Mouse (Mus musculus) CH12.LX (cell line): Measurements from ENCODE around the gene Scgb1a1. TPM values are rescaled to one million over a fixed set of nuclear protein-coding genes. Genes with fewer than 3 reads are reported as not detected.

Experiments
- DNase-seq: peaks from one replicate; pipeline ENCODE4 v3.0.0-alpha.2; 2013; ENCODE audit errors: extremely low read depth
- H3K27ac ChIP-seq: 2 replicates; pipeline ENCODE4 v1.5.1; 2012; ENCODE audit warnings: low read depth, mild to moderate bottlenecking, control low read depth, moderate library complexity; ENCODE audit not compliant: insufficient read depth
- H3K27me3 ChIP-seq: replicated peaks from 2 replicates; pipeline ENCODE3; 2012; ENCODE audit warnings: inconsistent platforms
- H3K36me3 ChIP-seq, 2 experiments: replicated peaks in 1 of 2; 2 replicates each; pipeline versions ENCODE3 to v1.6.1; 2012; ENCODE audit warnings: inconsistent platforms in 1 of 2, low read length in 1 of 2, mild to moderate bottlenecking in 1 of 2, mixed read lengths in 1 of 2, moderate library complexity in 1 of 2; ENCODE audit not compliant: control insufficient read depth in 1 of 2, insufficient read depth in 1 of 2
- H3K4me1 ChIP-seq, 2 experiments: 2 replicates each; pipeline ENCODE4 v1.6.1; 2012; ENCODE audit warnings: inconsistent platforms in 1 of 2, moderate library complexity in 1 of 2; ENCODE audit not compliant: insufficient read depth in 2 of 2, control insufficient read depth in 1 of 2
- H3K4me2 ChIP-seq: 2 replicates; pipeline ENCODE4 v1.6.1; 2012; ENCODE audit warnings: low read depth, mild to moderate bottlenecking, control low read depth; ENCODE audit not compliant: poor library complexity, insufficient read depth, severe bottlenecking
- H3K4me3 ChIP-seq, 3 experiments: fragments of 150-350 bp in 1 of 3; sonication (generic) in 1 of 3; replicated peaks in 1 of 3; 2 replicates each; pipeline versions ENCODE3 to v1.5.1; 2011 to 2012; ENCODE audit warnings: low read depth in 2 of 3, low read length in 2 of 3, mild to moderate bottlenecking in 2 of 3, moderate library complexity in 2 of 3, control low read depth in 1 of 3, improper control_type of control experiment in 1 of 3, inconsistent platforms in 1 of 3, mixed read lengths in 1 of 3; ENCODE audit not compliant: poor library complexity in 1 of 3
- H3K79me2 ChIP-seq: replicated peaks from 2 replicates; pipeline ENCODE4 v1.6.1; 2012; ENCODE audit warnings: mild to moderate bottlenecking, moderate library complexity; ENCODE audit not compliant: control insufficient read depth, poor library complexity, insufficient read depth, severe bottlenecking; ENCODE audit errors: extremely low read depth
- H3K9ac ChIP-seq: 2 replicates; pipeline ENCODE4 v1.6.1; 2012; ENCODE audit warnings: low read depth, mild to moderate bottlenecking, control low read depth, moderate library complexity; ENCODE audit not compliant: insufficient read depth
- H3K9me3 ChIP-seq: replicated peaks from 2 replicates; pipeline ENCODE3; 2012; ENCODE audit warnings: low read length, inconsistent platforms, mixed read lengths
- CHD1 ChIP-seq: IDR thresholded peaks from 2 replicates; pipeline ENCODE4 v1.6.1; 2012; ENCODE audit warnings: low read depth, low read length, improper control_type of control experiment, inconsistent platforms
- CHD2 ChIP-seq: IDR thresholded peaks from 2 replicates; pipeline ENCODE4 v1.6.1; 2011; ENCODE audit warnings: low read length, improper control_type of control experiment
- CTCF ChIP-seq, 2 experiments: IDR thresholded peaks in 1 of 2; conservative IDR thresholded peaks in 1 of 2; 2 replicates each; pipeline ENCODE4 v1.5.1; 2011 to 2012; ENCODE audit warnings: low read depth in 2 of 2, low read length in 2 of 2, improper control_type of control experiment in 1 of 2, inconsistent platforms in 1 of 2, mild to moderate bottlenecking in 1 of 2, moderate library complexity in 1 of 2
- ELF1 ChIP-seq: IDR thresholded peaks from 2 replicates; pipeline ENCODE4 v1.6.1; 2014; ENCODE audit warnings: low read depth, mild to moderate bottlenecking, inconsistent platforms, low read length, improper control_type of control experiment
- ETS1 ChIP-seq: conservative IDR thresholded peaks from 2 replicates; pipeline ENCODE4 v1.6.1; 2012; ENCODE audit warnings: low read depth, mild to moderate bottlenecking, inconsistent platforms, low read length, improper control_type of control experiment, moderate library complexity
- GABPA ChIP-seq: IDR thresholded peaks from 2 replicates; pipeline ENCODE4 v1.6.1; 2012; ENCODE audit warnings: low read depth, low read length, improper control_type of control experiment, inconsistent platforms; ENCODE audit not compliant: insufficient replicate concordance
- IRF4 ChIP-seq: IDR thresholded peaks from 2 replicates; pipeline ENCODE4 v1.6.1; 2014; ENCODE audit warnings: low read depth, mild to moderate bottlenecking, inconsistent platforms, low read length, improper control_type of control experiment
- JUN ChIP-seq: IDR thresholded peaks from 2 replicates; pipeline ENCODE4 v1.6.1; 2011; ENCODE audit warnings: low read depth, mild to moderate bottlenecking, low read length, improper control_type of control experiment, moderate library complexity; ENCODE audit not compliant: insufficient read depth
- JUND ChIP-seq: conservative IDR thresholded peaks from 2 replicates; pipeline ENCODE4 v1.6.1; 2011; ENCODE audit warnings: low read depth, low read length, improper control_type of control experiment
- KAT2A ChIP-seq: IDR thresholded peaks from 2 replicates; pipeline ENCODE4 v1.6.1; 2012; ENCODE audit warnings: low read length, improper control_type of control experiment, inconsistent platforms; ENCODE audit not compliant: insufficient replicate concordance
- MAFK ChIP-seq: IDR thresholded peaks from 2 replicates; pipeline ENCODE4 v1.6.1; 2011; ENCODE audit warnings: low read length, improper control_type of control experiment; ENCODE audit not compliant: insufficient replicate concordance
- MAX ChIP-seq: IDR thresholded peaks from 2 replicates; pipeline ENCODE4 v1.6.1; 2011; ENCODE audit warnings: low read length, improper control_type of control experiment
- MAZ ChIP-seq: IDR thresholded peaks from 2 replicates; pipeline ENCODE4 v1.6.1; 2012; ENCODE audit warnings: low read depth, mild to moderate bottlenecking, inconsistent platforms, low read length, improper control_type of control experiment, moderate library complexity
- MEF2A ChIP-seq: IDR thresholded peaks from 2 replicates; pipeline ENCODE4 v1.6.1; 2014; ENCODE audit warnings: low read depth, mild to moderate bottlenecking, inconsistent platforms, low read length, improper control_type of control experiment, borderline replicate concordance
- MYC ChIP-seq: IDR thresholded peaks from 2 replicates; pipeline ENCODE4 v1.6.1; 2011; ENCODE audit warnings: low read depth, mild to moderate bottlenecking, improper control_type of control experiment, low read length
- NRF1 ChIP-seq: IDR thresholded peaks from 2 replicates; pipeline ENCODE4 v1.6.1; 2014; ENCODE audit warnings: low read depth, mild to moderate bottlenecking, inconsistent platforms, low read length, improper control_type of control experiment, moderate library complexity
- POLR2A ChIP-seq: IDR thresholded peaks from 2 replicates; pipeline ENCODE4 v1.6.1; 2011; ENCODE audit warnings: low read depth, mild to moderate bottlenecking, improper control_type of control experiment, low read length
- POLR2AphosphoS2 ChIP-seq: IDR thresholded peaks from 2 replicates; pipeline ENCODE4 v1.6.1; 2011; ENCODE audit warnings: low read depth, low read length, improper control_type of control experiment
- RAD21 ChIP-seq: IDR thresholded peaks from 2 replicates; pipeline ENCODE4 v1.6.1; 2011; ENCODE audit warnings: low read depth, mild to moderate bottlenecking, low read length, improper control_type of control experiment, moderate library complexity
- TCF12 ChIP-seq: IDR thresholded peaks from 2 replicates; pipeline ENCODE4 v1.6.1; 2014; ENCODE audit warnings: low read depth, mild to moderate bottlenecking, inconsistent platforms, low read length, improper control_type of control experiment
- ZC3H11A ChIP-seq: IDR thresholded peaks from 2 replicates; pipeline ENCODE4 v1.6.1; 2012; ENCODE audit warnings: low read depth, mild to moderate bottlenecking, inconsistent platforms, low read length, improper control_type of control experiment
- ZKSCAN1 ChIP-seq: IDR thresholded peaks from 2 replicates; pipeline ENCODE4 v1.6.1; 2012; ENCODE audit warnings: low read depth, inconsistent platforms, low read length, improper control_type of control experiment, borderline replicate concordance
- ZMIZ1 ChIP-seq: IDR thresholded peaks from 2 replicates; pipeline ENCODE4 v1.6.1; 2012; ENCODE audit warnings: low read depth, mild to moderate bottlenecking, inconsistent platforms, low read length, improper control_type of control experiment
- dilution Hi-C: fragments of 300-500 bp; cut with MboI; formaldehyde crosslinking; loops from 2 replicates; pipeline ENCODE4 v1.14.3; 2020; ENCODE audit warnings: low sequenced_read_pairs; ENCODE audit not compliant: extremely low pct_unique_long_range_greater_than_20kb, extremely low pct_ligation_motif_present
- in situ Hi-C: fragments of 300-500 bp; cut with MboI; formaldehyde crosslinking; loops from 3 replicates; pipeline ENCODE4 v1.14.3; 2019; ENCODE audit warnings: low sequenced_read_pairs, low pct_ligation_motif_present, low pct_unique_long_range_greater_than_20kb, mixed read lengths
- polyA plus RNA-seq: library from polyadenylated mRNA; unstranded; fragments of >175 nt; gene quantifications from 2 replicates; pipeline ENCODE4 v1.2.1, GENCODE M21; 2012; ENCODE audit warnings: low read depth; ENCODE audit not compliant: insufficient read length
- total RNA-seq, 2 experiments: library from RNA; depleted of rRNA; stranded (reverse); fragments of 300-350 nt in 1 of 2; fragments of >200 nt in 1 of 2; gene quantifications; 2 replicates each; pipeline ENCODE4 v1.2.3; 2012 to 2014

The Scgb1a1 gene
- total and polyA plus RNA-seq, 3 experiments: not detected

- peak; percentile 100 for TF ChIP-seq RAD21
- TF ChIP-seq ETS1: peak; percentile 19; the same call in 1 of the 2 replicates
- TF ChIP-seq MAZ: peak; percentile 92
- TF ChIP-seq POLR2A: peak; percentile 27; the same call in 1 of the 2 replicates
- peak; percentile 52; the same call in 1 of the 2 replicates for TF ChIP-seq TCF12
- no peak for TF ChIP-seq CHD1
- peak; percentile 37 to 98; a peak in 3 of 4 replicates for TF ChIP-seq CTCF (conservative IDR thresholded peaks at IDR 0.05 in 1 of 2, IDR thresholded peaks at IDR 0.05 in 1 of 2; ENCODE audit: low read depth in 2 of 2, low read length in 2 of 2)
These were observed 5.4 kb downstream of the Scgb1a1 start (continued) for GRCm38 (mm10) chr19:9082191-9083009.

- Histone ChIP-seq H3K27ac (no peak overlapping the region), H3K27me3 (no peaks in the 10 kb centered on the region), H3K36me3 (no peaks in the 10 kb centered on the region), H3K4me2 (no peak overlapping the region), H3K79me2 (no peaks in the 10 kb centered on the region), H3K4me1 (peaks cover 0 to 21% of the 10 kb centered on the region in 2 experiments; a peak in 2 of 4 replicates), H3K9ac (no peak overlapping the region), H3K9me3 (no peaks in the 10 kb centered on the region), H3K4me3 (no peak overlapping the region)
- TF ChIP-seq ZMIZ1: no peak
- no peak for TF ChIP-seq MAX
- in situ Hi-C loops: no loop called here
- no peak for DNase-seq
- dilution Hi-C loops: no loop called here
These were observed 6.2 kb downstream of the Scgb1a1 start for GRCm38 (mm10) chr19:9081311-9082190.

- H3K27me3 ChIP-seq: no peaks in the 10 kb centered on the region
- no peak overlapping the region for H3K9ac ChIP-seq
- DNase-seq: no peak
- no peak overlapping the region for H3K4me2 ChIP-seq
- H3K4me1 ChIP-seq: peaks cover 0 to 23% of the 10 kb centered on the region in 2 experiments; a peak in 2 of 4 replicates
- H3K4me3 ChIP-seq: no peak overlapping the region
- no peak for TF ChIP-seq JUN
- no peak for TF ChIP-seq MAFK
- no peak for TF ChIP-seq NRF1
- TF ChIP-seq RAD21: no peak
- no peak for TF ChIP-seq POLR2A
- no peak for TF ChIP-seq JUND
- no peak for TF ChIP-seq POLR2AphosphoS2
- no peak for TF ChIP-seq CTCF (conservative IDR thresholded peaks at IDR 0.05 in 1 of 2, IDR thresholded peaks at IDR 0.05 in 1 of 2; ENCODE audit: low read depth in 2 of 2, low read length in 2 of 2)
- TF ChIP-seq GABPA: no peak
- TF ChIP-seq ETS1: no peak
- TF ChIP-seq ZC3H11A: no peak
- no peak for TF ChIP-seq MEF2A
- TF ChIP-seq ZKSCAN1: no peak
- TF ChIP-seq CHD2: no peak
- no peak for TF ChIP-seq KAT2A
- TF ChIP-seq MYC: no peak
- no peak for TF ChIP-seq ELF1
- TF ChIP-seq IRF4: no peak
- in situ Hi-C loops (loop anchor here (5.0 kb wide), 1 partner anchor 88 kb away; no protein-coding TSS in a partner anchor), dilution Hi-C loops (no loop called here)
- H3K9me3 ChIP-seq: no peaks in the 10 kb centered on the region
- H3K79me2 ChIP-seq: no peaks in the 10 kb centered on the region
- H3K27ac ChIP-seq: no peak overlapping the region
- H3K36me3 ChIP-seq: no peaks in the 10 kb centered on the region
These were observed 7.8 kb downstream of the Scgb1a1 start for GRCm38 (mm10) chr19:9079916-9080315.
